Mouse (Mus musculus): ENCODE results near the gene Men1. TPM values are rescaled to one million over a fixed set of nuclear protein-coding genes. Genes with fewer than 3 reads are reported as not detected.
"Not testable (repeated sequence)": the region's sequence is repeated elsewhere in the genome, so short reads cannot be mapped to it uniquely, and the experiment has no call there.

Men1 gene
- total RNA-seq, 2 experiments from 2014 or later, result 81.1 to 81.4 TPM

- peak; percentile 94 for DNase-seq
- intact Hi-C loops (cut with DNase I), result no loop called here
Measured at GRCm38 (mm10) chr19:6304787-6305516, 29.8 kb upstream of the Men1 start.

GRCm38 (mm10) chr19:6305517-6306115, 29.2 kb upstream of the Men1 start:
- intact Hi-C loops (cut with DNase I), result no loop called here
- no peak for DNase-seq

GRCm38 (mm10) chr19:6306137-6306551, 28.6 kb upstream of the Men1 start, which contains the start of gene Cdc42bpg:
Gene Cdc42bpg (plus strand): TSS chr19:6306456.
- DNase-seq, result peak; percentile 74
- intact Hi-C loops (cut with DNase I), result no loop called here

- intact Hi-C loops (cut with DNase I), result no loop called here
- DNase-seq, result peak; percentile 83
Measured at GRCm38 (mm10) chr19:6306586-6306985, 28.2 kb upstream of the Men1 start.

- intact Hi-C loops (cut with DNase I), result no loop called here
- DNase-seq, result no peak
Measured at GRCm38 (mm10) chr19:6307733-6308531, 26.8 kb upstream of the Men1 start.

- intact Hi-C loops (cut with DNase I), result no loop called here
- no peak for DNase-seq
Measured at GRCm38 (mm10) chr19:6310181-6310580, 24.6 kb upstream of the Men1 start.

GRCm38 (mm10) chr19:6311783-6312182, 23.0 kb upstream of the Men1 start:
- intact Hi-C loops (cut with DNase I); DNase-seq: not testable (repeated sequence)

GRCm38 (mm10) chr19:6313796-6314195, 21.0 kb upstream of the Men1 start:
- intact Hi-C loops (cut with DNase I), result no loop called here
- DNase-seq, result no peak

- intact Hi-C loops (cut with DNase I), result no loop called here
- DNase-seq, result peak; percentile 32
Measured at GRCm38 (mm10) chr19:6314513-6314912, 20.3 kb upstream of the Men1 start.

GRCm38 (mm10) chr19:6315573-6315972, 19.2 kb upstream of the Men1 start:
- intact Hi-C loops (cut with DNase I), result no loop called here
- no peak for DNase-seq

- intact Hi-C loops (cut with DNase I), result no loop called here
- DNase-seq, result no peak
Measured at GRCm38 (mm10) chr19:6318145-6318544, 16.6 kb upstream of the Men1 start.

- no peak for DNase-seq
- intact Hi-C loops (cut with DNase I), result loop anchor here (10.0 kb wide), 1 partner anchor 167 kb away; no protein-coding TSS in a partner anchor
Measured at GRCm38 (mm10) chr19:6321358-6321757, 13.4 kb upstream of the Men1 start.

- intact Hi-C loops (cut with DNase I), result loop anchor here (10.0 kb wide), 1 partner anchor 167 kb away; no protein-coding TSS in a partner anchor
- no peak for DNase-seq
Measured at GRCm38 (mm10) chr19:6321786-6322621, 12.8 kb upstream of the Men1 start.

- no peak for DNase-seq
- intact Hi-C loops (cut with DNase I), result loop anchor here (10.0 kb wide), 1 partner anchor 170 kb away; no protein-coding TSS in a partner anchor
Measured at GRCm38 (mm10) chr19:6324751-6325150, 10.0 kb upstream of the Men1 start.

GRCm38 (mm10) chr19:6331178-6331577, 3.6 kb upstream of the Men1 start:
- no peak for DNase-seq
- intact Hi-C loops (cut with DNase I), result loop anchor here (5.0 kb wide), 1 partner anchor 64 kb away; no protein-coding TSS in a partner anchor

GRCm38 (mm10) chr19:6331719-6332516, 2.9 kb upstream of the Men1 start:
- peak; percentile 50 for DNase-seq

GRCm38 (mm10) chr19:6333761-6334595, 801 bp upstream of the Men1 start:
- intact Hi-C loops (cut with DNase I), result loop anchor here (5.0 kb wide), 1 partner anchor 67 kb away; no protein-coding TSS in a partner anchor
- DNase-seq, result no peak

More at GRCm38 (mm10) chr19:6331719-6332516, 2.9 kb upstream of the Men1 start:
- intact Hi-C loops (cut with DNase I), result loop anchor here (5.0 kb wide), 1 partner anchor 65 kb away; no protein-coding TSS in a partner anchor

- intact Hi-C loops (cut with DNase I), result no loop called here
- DNase-seq, result no peak
Measured at GRCm38 (mm10) chr19:6335458-6335827, 664 bp downstream of the Men1 start.

Data from left cerebral cortex, postnatal 4 days (tissue).